Mouse (Mus musculus) megakaryocyte-erythroid progenitor cell, adult 5-6 weeks (primary cell): Measurements from ENCODE around the gene Fxr1. TPM values are rescaled to one million over a fixed set of nuclear protein-coding genes. Genes with fewer than 3 reads are reported as not detected.
"Not testable (repeated sequence)": the region's sequence is repeated elsewhere in the genome, so short reads cannot be mapped to it uniquely, and the experiment has no call there.

Source experiments
- ATAC-seq: replicated peaks from 2 replicates; pipeline ENCODE4 v1.8.0; 2016; ENCODE audit warnings: mild to moderate bottlenecking, inconsistent platforms; ENCODE audit not compliant: severe bottlenecking, poor library complexity, low FRiP score, low TSS enrichment
- total RNA-seq, 2 experiments: library from RNA; stranded (forward) in 1 of 2; stranded (reverse) in 1 of 2; fragments of 200-1000, 215-1000 nt in 1 of 2; fragments of >200 nt in 1 of 2; fragmentation: Nextera tagmentation in 1 of 2; gene quantifications; 2 replicates each; pipeline ENCODE4 v1.2.3; 2014 to 2017

Gene Fxr1
- total RNA-seq, 2 experiments from 2014 or later: 106 to 246 TPM

DNA sequence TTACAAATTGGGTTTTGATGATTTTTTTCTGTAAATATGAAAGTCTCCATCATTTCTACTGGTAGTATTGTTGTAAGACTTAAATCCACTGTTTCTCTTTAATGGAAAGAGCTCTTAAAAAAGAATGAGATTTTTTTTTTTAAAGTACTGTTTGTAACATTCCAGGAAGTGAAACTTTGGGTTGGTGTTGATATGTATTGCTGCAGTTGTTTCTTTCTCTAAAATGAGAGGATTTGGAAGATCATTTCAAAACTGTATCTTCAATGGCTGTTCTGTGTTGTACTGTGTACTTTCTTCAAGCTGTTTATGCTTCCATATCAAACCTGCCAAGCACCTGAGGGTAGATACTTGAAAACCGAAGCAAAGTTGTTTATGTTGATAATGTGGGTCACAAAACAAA, 15.1 kb downstream of the Fxr1 start:
- ATAC-seq: no peak

DNA sequence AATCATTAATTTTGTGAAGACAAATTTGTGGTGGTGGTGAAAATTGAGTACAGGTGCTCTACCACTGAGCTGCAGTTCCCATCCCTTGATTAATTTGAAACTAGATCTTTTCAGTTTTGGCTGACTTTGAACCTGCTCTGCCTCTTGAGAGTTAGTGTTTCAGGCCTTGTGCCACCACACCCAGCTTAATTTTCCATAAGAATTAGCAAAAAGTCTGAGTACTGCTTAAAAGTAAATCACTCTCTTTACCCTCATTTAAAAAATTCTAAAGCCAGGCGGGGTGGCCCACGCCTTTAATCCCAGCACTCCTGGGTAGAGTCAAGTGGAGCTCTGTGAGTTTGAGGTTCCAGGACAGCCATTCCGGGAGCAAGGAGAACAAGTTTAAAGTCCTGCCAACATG, 16.0 kb downstream of the Fxr1 start:
- ATAC-seq: no peak

DNA sequence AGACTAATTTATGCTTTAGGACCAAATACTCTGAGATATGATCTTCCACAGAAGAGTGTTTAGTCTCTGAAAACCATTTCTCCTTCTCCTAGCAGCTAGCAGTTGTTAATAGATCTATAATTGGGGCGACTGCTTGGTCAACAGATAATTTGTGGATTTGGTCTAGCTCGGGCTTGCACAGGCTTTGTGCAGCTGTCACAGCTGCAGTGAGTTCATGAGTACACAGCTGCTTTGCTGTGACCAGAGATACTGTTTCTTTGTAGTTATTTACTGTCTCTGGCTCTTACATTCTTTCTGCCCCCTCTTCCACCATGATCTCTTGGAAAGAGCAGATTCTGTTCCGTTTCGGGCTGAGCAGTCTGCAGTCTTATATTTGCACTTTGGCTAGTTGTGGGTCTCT, 22.2 kb downstream of the Fxr1 start:
- no peak for ATAC-seq

DNA sequence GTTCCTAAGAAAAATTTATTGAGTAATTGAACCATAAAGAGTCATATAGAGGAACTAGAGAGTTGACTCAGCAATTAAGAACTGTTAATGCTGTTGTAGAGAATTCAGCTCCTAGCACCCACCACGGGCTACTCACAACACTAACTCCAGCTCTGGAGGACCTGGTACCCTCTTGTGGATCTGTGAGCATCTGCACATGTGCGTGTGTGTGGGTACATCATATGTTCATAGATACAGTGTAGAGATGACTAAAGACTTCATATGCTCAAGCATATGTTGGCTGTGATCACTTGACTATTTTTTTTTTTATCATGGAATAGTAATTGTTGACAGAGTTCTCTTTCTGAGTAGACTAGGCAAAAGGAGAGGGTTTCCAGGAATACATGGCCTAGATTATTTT, 42.6 kb downstream of the Fxr1 start:
- no peak for ATAC-seq

DNA sequence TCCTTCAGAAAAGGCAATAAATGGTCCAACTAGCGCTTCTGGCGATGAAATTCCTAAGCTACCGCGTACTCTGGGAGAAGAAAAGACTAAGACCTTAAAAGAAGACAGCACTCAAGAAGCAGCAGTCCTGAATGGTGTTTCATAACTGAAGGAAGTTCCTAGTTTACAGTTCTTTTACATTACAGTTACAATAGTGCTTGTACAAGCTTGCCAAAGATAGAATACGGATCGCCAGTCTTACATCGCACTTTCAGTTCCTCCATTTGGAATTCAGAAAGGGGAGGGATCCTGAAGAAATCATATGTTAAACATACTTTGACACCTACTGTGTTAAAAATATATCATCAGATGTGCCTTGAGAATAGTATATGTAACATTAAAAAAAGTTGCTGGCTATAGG, 49.2 kb downstream of the Fxr1 start:
- ATAC-seq: not testable (repeated sequence)

DNA sequence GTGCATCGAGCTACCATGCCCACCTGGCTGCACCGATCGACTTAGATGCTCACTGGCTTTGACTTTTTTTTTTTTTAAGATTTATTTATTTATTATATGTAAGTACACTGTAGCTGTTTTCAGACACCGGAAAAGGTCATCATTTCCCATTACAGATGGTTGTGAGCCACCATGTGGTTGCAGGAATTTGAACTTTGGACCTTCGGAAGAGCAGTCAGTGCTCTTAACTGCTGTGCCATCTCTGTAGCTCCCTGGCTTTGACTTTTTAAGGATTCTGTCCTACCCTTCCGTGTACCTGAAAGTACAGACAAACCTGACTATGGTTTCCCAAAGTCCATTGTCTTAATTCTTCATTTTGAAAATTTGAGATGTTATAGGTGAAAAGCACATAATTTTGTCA, 53.0 kb downstream of the Fxr1 start:
- no peak for ATAC-seq

DNA sequence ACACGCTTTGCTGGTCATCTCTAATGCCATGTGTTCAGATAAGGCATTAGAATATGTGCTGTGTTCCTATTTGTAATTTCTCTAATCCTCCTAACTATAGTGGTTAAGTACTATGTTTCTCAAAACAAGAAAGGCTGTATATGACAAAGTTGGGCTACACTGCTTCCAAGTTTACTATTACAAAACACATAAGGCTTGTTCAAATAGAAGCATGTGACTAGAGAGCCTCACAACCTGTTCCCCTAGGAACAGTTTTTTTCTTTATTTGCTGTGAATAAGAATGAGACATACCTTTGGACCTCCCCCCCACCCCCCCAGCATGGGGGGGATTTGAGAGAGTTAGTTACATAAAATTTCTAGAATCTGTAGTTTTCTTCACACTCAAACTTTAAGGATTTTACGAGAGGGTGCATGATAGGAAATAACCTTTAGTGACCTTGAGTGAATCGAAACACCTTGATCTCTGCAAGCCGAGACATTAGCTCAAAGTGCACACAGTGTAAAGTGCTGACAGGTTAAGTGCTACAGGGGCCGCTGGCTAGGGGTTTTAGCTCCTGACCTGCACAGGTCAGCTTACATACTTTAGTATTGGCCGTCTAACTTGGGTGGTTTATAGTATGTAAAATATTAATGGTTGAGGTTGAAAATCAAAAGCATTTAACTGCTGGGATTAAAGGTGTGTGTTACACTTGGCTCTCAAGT, 56.5 kb downstream of the Fxr1 start:
- ATAC-seq: no peak

DNA sequence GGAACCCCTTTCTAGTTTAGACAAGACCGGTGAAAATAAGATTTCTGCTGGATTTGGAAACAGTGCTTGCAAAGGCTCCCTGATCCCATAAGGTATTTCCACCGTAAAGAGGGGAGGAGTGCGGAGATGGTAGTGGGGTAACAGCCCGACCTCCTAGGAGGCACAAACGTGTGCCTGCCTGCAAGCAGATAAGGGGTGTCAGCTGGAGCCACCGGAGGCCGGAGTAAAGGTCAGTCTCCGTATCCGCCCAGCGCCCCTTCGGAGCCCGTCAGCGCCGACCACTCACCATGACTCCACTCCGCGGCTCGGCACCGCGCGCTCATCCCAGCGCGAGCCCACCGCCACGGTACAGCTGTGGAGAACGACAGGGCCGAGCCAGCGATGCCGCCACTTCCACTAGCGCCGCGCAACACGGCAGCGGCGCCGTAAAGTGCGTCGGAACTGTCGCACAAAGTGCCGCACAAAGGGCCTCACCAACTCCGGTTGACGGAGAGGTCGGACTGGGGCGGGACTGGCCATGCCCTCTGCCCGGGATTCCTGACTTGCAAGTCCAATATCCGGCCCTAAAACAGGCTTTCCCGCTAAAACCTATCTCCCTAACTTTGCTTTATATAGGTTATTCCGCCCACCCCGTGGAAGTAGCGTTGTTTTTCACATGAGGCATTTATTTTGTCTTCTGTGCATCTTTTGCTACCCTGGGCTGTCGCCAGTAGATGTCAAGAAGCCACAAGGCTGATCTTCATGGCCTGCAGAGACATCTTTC, 61.3 kb downstream of the Fxr1 start, which contains the start of gene Dnajc19:
Gene Dnajc19 (minus strand): TSS at position 422 of the 763 bp plus-strand sequence.
- ATAC-seq: peak; percentile 80

DNA sequence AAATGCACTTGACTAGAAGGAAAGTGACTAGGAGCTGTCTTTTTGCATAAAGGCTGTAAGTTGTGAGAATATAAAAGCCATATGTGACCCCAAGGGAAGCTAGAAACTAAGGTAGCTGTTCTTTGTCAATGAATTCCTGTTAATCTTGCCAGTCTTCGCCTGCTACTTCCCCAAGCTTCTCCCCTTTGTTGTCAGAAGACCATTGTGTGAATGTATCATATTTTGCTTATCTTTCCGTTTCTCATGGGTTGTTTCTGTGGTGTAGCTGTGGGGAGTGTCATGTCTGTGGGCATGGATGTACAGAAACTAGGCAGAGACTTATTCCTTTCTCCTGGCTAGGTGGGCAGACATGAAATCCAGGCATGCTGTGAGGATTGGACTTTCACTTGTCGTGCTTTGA, 62.2 kb downstream of the Fxr1 start:
- ATAC-seq: peak; percentile 35; the same call in 1 of the 2 replicates

DNA sequence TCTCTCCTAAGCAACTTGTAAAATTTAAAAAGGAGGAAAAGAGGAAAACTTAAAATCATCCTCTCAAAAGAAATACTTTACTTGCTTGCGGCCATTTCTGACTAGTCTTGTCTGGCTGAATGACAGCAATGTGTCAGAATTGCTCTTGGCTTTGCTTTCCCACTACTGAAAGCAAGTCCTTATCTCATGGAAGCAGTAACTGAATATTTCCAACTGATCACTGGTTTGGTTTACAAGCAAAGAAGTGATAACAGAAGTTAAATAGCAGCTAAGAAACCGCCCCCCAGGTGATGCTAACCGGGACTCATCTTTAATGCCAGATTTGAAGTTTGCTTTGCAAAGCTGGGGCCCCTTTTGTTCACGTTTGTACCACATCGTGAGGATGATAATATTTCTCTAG, 63.9 kb downstream of the Fxr1 start:
- peak; percentile 43 for ATAC-seq

DNA sequence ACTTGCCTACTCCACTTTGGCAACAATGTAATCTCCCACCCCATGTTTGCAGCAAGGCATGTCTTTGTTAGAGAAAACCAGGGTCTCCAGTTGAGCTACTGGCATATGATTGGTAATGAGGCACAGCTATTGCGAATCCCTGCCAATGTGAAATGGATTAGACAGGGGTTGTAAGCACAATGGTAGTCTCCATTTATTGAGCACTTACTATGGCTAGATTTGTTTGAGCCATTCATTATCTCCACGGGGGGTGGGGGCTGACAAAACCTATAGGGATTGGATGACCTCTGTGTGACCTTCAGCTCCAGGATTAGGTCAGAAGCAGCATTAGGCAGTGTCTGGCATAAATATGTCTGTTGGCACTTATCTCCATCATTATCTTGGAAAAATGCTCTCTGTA, 83.1 kb downstream of the Fxr1 start:
- ATAC-seq: no peak

DNA sequence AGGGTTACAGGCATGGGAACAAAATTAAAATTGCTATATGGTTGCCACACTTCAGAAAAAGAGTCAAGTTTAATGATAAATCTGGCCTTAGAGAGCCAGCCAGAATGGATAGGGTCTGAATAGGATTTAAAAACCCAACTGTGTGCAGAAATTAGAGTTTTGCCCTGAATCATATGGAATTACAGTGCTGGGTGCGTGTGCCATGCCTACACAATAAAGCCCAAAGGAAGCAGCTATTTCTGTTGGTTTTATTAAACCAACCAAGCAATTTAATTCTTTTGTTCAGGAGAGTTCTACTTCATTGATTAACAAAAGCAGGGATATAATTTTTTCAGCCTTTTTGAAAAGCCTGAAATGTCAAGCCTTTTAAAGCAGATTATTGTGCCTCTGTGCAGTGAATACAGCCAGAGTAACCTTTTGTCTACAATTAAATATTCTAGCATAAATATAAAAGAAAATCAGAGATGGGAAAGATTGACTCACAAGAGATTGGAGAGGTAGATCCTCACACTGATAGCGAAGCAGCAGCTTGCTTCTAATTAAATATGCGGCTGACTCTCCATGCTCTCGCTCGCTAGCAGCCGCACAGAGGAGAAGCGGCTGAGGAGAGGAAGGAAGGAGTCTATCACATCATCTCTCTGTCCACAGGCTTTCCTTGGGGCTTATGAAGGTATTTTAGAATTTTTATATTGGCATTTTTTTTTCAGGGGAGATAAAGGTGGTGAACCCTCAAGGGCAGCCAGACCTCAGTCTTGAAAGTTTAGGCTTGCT, 84.3 kb downstream of the Fxr1 start:
- no peak for ATAC-seq

DNA sequence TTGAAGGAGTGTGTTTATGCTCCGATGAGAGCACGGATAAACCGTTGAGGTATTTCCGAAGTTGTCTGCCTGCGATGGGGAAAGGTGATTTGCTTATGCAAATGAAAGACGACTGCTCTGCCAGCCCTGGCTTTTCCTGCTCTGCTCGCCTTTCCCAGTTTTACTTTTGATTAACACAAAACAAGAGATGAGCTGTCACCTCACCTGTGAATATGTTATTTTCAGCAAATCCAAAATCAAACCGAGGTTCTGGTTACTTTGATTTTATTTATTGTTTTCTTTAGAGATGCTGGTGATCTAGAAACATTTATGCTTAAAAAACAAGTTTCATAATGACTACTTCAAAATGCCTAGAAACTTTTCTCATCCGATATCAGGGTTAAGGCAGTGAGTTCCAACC, 86.7 kb downstream of the Fxr1 start:
- no peak for ATAC-seq

DNA sequence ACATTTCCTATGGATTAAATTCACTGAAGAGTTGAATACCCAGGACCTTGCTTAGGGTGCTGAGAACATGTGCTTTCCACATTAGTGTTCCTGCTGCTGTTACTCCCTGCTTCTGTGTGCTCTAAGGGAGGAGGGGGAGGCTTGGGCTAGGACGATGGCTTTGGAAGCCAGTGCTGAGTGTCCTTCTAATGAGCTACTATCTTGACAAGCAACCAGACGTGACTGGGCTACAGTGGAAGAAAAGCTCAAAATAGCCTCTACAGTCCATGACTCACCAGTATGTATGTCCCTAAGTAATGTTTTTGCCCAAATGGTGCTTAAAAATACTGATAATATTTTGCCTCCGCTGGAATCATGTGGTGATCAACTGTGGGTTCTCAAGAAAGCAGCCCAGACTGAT, 87.9 kb downstream of the Fxr1 start:
- no peak for ATAC-seq

DNA sequence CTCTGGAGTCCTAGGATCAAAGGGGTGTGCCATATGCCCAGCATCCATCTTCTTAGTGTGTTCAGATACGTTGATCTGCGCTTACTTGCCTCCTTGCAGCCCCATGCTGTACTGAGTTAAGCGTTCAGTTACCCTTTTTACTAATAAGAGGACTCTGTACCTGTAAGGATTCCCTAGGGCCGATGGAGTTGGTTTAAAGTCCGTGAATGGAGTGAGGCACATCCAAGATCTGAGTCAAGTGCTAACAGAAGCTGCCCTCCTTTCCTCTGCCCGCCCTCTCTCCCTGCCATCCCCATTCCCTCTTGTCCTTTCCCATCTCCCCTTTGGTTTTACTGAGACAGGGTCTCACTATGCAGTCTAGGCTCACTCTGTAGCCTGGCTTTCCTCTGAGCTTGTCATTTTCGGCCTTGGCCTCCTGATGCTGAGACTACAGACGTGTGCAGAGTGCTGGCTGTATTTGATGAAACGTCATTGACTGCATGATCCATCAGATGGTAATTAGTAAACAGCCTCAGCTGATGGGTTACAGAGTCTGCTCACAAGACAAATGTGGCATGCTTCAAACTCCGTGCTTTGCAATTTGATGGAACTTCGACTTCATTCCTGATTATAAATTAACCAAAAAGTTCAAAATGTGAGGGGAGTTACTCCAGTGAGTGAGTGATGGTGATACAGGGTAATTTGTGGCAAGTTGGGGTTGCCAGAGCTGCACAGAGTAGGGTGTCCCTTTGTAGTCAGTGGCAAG, 92.4 kb downstream of the Fxr1 start:
- no peak for ATAC-seq

DNA sequence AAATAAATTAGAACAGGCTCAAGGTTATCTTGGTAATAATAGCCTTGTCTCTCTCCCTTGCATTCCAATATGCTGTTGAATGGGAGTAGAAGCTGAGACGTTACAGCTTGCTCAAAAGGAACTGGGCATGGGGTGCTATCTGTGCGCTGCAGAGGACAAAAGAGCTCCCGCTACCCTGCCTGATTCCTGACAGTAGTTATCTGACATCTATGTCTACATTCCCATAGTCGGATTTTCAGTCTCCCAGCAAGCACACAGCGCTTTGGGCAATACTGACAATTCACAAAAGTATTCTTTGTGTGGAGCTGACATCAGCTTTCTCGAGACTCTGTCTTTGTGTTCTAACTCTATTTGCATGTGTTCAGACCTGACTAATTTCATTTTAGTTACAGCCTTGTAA, 96.1 kb downstream of the Fxr1 start:
- ATAC-seq: no peak

DNA sequence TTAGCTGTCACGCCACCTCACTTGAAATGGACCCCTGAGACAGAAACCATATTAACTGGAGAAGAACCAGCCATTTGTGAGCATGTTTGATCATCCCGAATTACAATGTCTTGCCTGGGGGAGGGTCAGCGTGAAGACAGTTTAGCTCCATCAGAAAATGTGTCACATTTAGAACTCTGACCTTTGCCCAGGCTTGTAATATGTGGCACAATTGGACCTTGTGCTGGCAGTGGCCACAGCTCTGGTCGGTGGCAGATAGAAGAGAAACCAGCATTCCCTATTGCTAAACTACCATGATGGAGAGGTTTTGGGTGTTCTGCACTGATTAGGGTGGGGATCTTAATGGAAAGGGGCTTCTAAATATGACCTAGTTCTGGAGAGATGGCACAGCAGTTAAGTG, 100.1 kb downstream of the Fxr1 start:
- no peak for ATAC-seq
